Mouse (Mus musculus) embryonic fibroblast, embryonic 13.5 days (primary cell): Measurements from ENCODE around the gene Exoc6.

Source experiments
- CTCF ChIP-seq: IDR thresholded peaks from 2 replicates; pipeline ENCODE4 v1.5.1; 2011; ENCODE audit warnings: mild to moderate bottlenecking, control low read depth, low read length, moderate library complexity, borderline replicate concordance; ENCODE audit not compliant: insufficient read depth
- POLR2A ChIP-seq: IDR thresholded peaks from 2 replicates; pipeline ENCODE4 v1.6.1; 2011; ENCODE audit warnings: low read depth, mild to moderate bottlenecking, control low read depth, low read length, moderate library complexity

- TF ChIP-seq CTCF (no peak), POLR2A (no peak)
Measured at GRCm38 (mm10) chr19:37557898-37558297, 7.7 kb downstream of the Exoc6 start.
